Comparison of ENCODE assay signal across 18 mouse cellular contexts in the genomic region with DNA sequence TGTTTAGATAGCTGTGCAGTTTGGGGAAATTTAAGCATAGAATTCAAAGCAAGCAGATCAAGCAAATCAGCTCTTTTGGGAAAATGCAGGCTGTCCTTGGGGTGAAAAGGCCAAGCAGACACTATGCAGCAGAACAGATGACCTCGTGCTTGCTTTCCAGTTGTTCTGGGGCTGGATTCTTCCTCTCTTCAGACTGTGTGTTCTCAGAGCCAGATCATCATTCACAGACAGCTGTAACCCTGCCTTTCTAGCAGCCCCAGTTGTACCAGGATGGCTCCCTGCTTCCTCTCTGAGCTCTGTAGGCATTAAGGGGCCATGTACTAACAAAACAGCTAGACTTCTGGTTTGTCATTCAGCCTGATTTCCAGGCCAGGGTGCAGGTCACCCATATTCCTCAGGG.
"Had no signal": no experiment of that assay in that cellular context is flagged by ENCODE, and none has a peak within 500 bp of the region (broad histone marks: within the 10 kb centered on the region; RNA-seq: fewer than 3 reads in every experiment).

No protein-coding gene starts in this region.

- H3K9me3 ChIP-seq: stomach, embryonic 15.5 days had no signal

- H3K27me3 ChIP-seq: stomach, embryonic 15.5 days had no signal

- H3K36me3 ChIP-seq: stomach, embryonic 15.5 days had no signal

- H3K4me2 ChIP-seq: liver, embryonic 11.5 days; midbrain, embryonic 11.5 days; stomach, embryonic 15.5 days had no signal

- H3K4me3 ChIP-seq: left cerebral cortex, adult 2 months; stomach, embryonic 15.5 days had no signal

- H3K27ac ChIP-seq: hindbrain, postnatal 0 days; left cerebral cortex, adult 2 months; liver, embryonic 14.5 days; stomach, embryonic 15.5 days had no signal

- ATAC-seq: hindbrain, postnatal 0 days; inflammation-experienced regulatory T-cells, adult 6 months; intestine, embryonic 16.5 days had no signal

- H3K9ac ChIP-seq: liver, embryonic 14.5 days; stomach, embryonic 15.5 days had no signal

- H3K4me1 ChIP-seq: stomach, embryonic 15.5 days had no signal

- DNase-seq: kidney, adult 18-20 months; kidney, adult 9 months; kidney, postnatal 10 days; kidney, postnatal 36 days; layer of hippocampus, postnatal 36 days; midbrain, embryonic 14.5 days; right cerebral cortex, adult 18-20 months; right cerebral cortex, postnatal 25 days; spleen, adult 18-20 months; thymus, postnatal 25 days had no signal
